Mouse (Mus musculus): ENCODE data around the gene Pard3. TPM values are rescaled to one million over a fixed set of nuclear protein-coding genes. Genes with fewer than 3 reads are reported as not detected.
"Not testable (repeated sequence)": the region's sequence is repeated elsewhere in the genome, so short reads cannot be mapped to it uniquely, and the experiment has no call there.

Gene Pard3
- polyA plus RNA-seq, 1 experiment from 2014 or later = 27.3 TPM

- Histone ChIP-seq H3K4me1 (ENCODE audit: control insufficient read depth, insufficient read depth, low read length) (peaks cover 9% of the 10 kb centered on the region; the same call in 1 of the 2 replicates), H3K27ac (replicated peaks; ENCODE audit: low read depth, low read length) (no peak overlapping the region), H3K36me3 (ENCODE audit: control insufficient read depth, insufficient read depth, low read length) (no peaks in the 10 kb centered on the region), H3K9me3 (ENCODE audit: control insufficient read depth, low read length) (no peaks in the 10 kb centered on the region), H3K4me3 (replicated peaks; ENCODE audit: low read depth, low read length) (no peak overlapping the region), H3K4me2 (ENCODE audit: low read length) (no peak overlapping the region), H3K27me3 (ENCODE audit: control insufficient read depth, insufficient read depth, low read length) (no peaks in the 10 kb centered on the region), H3K9ac (replicated peaks; ENCODE audit: low read length) (no peak overlapping the region)
- no peak for DNase-seq
- no peak for ATAC-seq (ENCODE audit: low FRiP score, low TSS enrichment)
- WGBS = 66% methylated on average over 3 of the region's 3 CpGs
These were observed 88.0 kb downstream of the Pard3 start for GRCm38 (mm10) chr8:127151706-127152105.

GRCm38 (mm10) chr8:127157087-127157486, 93.4 kb downstream of the Pard3 start:
- ATAC-seq (ENCODE audit: low FRiP score, low TSS enrichment) (no peak), DNase-seq (no peak)
- H3K27me3 ChIP-seq (ENCODE audit: control insufficient read depth, insufficient read depth, low read length) = no peaks in the 10 kb centered on the region
- no peaks in the 10 kb centered on the region for H3K36me3 ChIP-seq (ENCODE audit: control insufficient read depth, insufficient read depth, low read length)
- WGBS = 81% methylated on average over 8 of the region's 8 CpGs
- no peak overlapping the region for H3K4me3 ChIP-seq (replicated peaks; ENCODE audit: low read depth, low read length)
- H3K9ac ChIP-seq (replicated peaks; ENCODE audit: low read length) = no peak overlapping the region
- H3K9me3 ChIP-seq (ENCODE audit: control insufficient read depth, low read length) = no peaks in the 10 kb centered on the region
- H3K4me2 ChIP-seq (ENCODE audit: low read length) = no peak overlapping the region
- H3K27ac ChIP-seq (replicated peaks; ENCODE audit: low read depth, low read length) = no peak overlapping the region
- H3K4me1 ChIP-seq (ENCODE audit: control insufficient read depth, insufficient read depth, low read length) = no peaks in the 10 kb centered on the region

- ATAC-seq (ENCODE audit: low FRiP score, low TSS enrichment) (no peak), DNase-seq (no peak)
- H3K4me3 ChIP-seq (replicated peaks; ENCODE audit: low read depth, low read length) = no peak overlapping the region
- H3K27ac ChIP-seq (replicated peaks; ENCODE audit: low read depth, low read length) = no peak overlapping the region
- no peak overlapping the region for H3K9ac ChIP-seq (replicated peaks; ENCODE audit: low read length)
- H3K27me3 ChIP-seq (ENCODE audit: control insufficient read depth, insufficient read depth, low read length) = no peaks in the 10 kb centered on the region
- H3K4me2 ChIP-seq (ENCODE audit: low read length) = no peak overlapping the region
- H3K9me3 ChIP-seq (ENCODE audit: control insufficient read depth, low read length) = no peaks in the 10 kb centered on the region
- no peaks in the 10 kb centered on the region for H3K4me1 ChIP-seq (ENCODE audit: control insufficient read depth, insufficient read depth, low read length)
- no peaks in the 10 kb centered on the region for H3K36me3 ChIP-seq (ENCODE audit: control insufficient read depth, insufficient read depth, low read length)
- WGBS = 71% methylated on average over 3 of the region's 3 CpGs
These were observed 95.8 kb downstream of the Pard3 start for GRCm38 (mm10) chr8:127159421-127159966.

GRCm38 (mm10) chr8:127161854-127162253, 98.2 kb downstream of the Pard3 start:
- no peak for ATAC-seq (ENCODE audit: low FRiP score, low TSS enrichment)
- DNase-seq = no peak
- H3K27ac ChIP-seq (replicated peaks; ENCODE audit: low read depth, low read length) = no peak overlapping the region

GRCm38 (mm10) chr8:127162821-127163220, 99.1 kb downstream of the Pard3 start:
- Histone ChIP-seq H3K4me3 (replicated peaks; ENCODE audit: low read depth, low read length) (no peak overlapping the region), H3K27me3 (ENCODE audit: control insufficient read depth, insufficient read depth, low read length) (no peaks in the 10 kb centered on the region), H3K36me3 (ENCODE audit: control insufficient read depth, insufficient read depth, low read length) (no peaks in the 10 kb centered on the region), H3K4me2 (ENCODE audit: low read length) (no peak overlapping the region), H3K27ac (replicated peaks; ENCODE audit: low read depth, low read length) (no peak overlapping the region), H3K9me3 (ENCODE audit: control insufficient read depth, low read length) (no peaks in the 10 kb centered on the region), H3K4me1 (ENCODE audit: control insufficient read depth, insufficient read depth, low read length) (no peaks in the 10 kb centered on the region), H3K9ac (replicated peaks; ENCODE audit: low read length) (no peak overlapping the region)
- WGBS = 85% methylated on average over 1 of the region's 1 CpGs
- ATAC-seq (ENCODE audit: low FRiP score, low TSS enrichment) = no peak
- no peak for DNase-seq

More at GRCm38 (mm10) chr8:127161854-127162253, 98.2 kb downstream of the Pard3 start:
- Histone ChIP-seq H3K9me3 (ENCODE audit: control insufficient read depth, low read length) (no peaks in the 10 kb centered on the region), H3K4me1 (ENCODE audit: control insufficient read depth, insufficient read depth, low read length) (no peaks in the 10 kb centered on the region), H3K4me2 (ENCODE audit: low read length) (no peak overlapping the region), H3K4me3 (replicated peaks; ENCODE audit: low read depth, low read length) (no peak overlapping the region), H3K36me3 (ENCODE audit: control insufficient read depth, insufficient read depth, low read length) (no peaks in the 10 kb centered on the region), H3K27me3 (ENCODE audit: control insufficient read depth, insufficient read depth, low read length) (no peaks in the 10 kb centered on the region), H3K9ac (replicated peaks; ENCODE audit: low read length) (no peak overlapping the region)
- 90% methylated on average over 7 of the region's 7 CpGs for WGBS

GRCm38 (mm10) chr8:127164326-127165280, 100.9 kb downstream of the Pard3 start:
- Histone ChIP-seq H3K27ac (replicated peaks; ENCODE audit: low read depth, low read length) (no peak overlapping the region), H3K36me3 (ENCODE audit: control insufficient read depth, insufficient read depth, low read length) (no peaks in the 10 kb centered on the region), H3K4me1 (ENCODE audit: control insufficient read depth, insufficient read depth, low read length) (no peaks in the 10 kb centered on the region), H3K4me3 (replicated peaks; ENCODE audit: low read depth, low read length) (no peak overlapping the region), H3K27me3 (ENCODE audit: control insufficient read depth, insufficient read depth, low read length) (no peaks in the 10 kb centered on the region), H3K4me2 (ENCODE audit: low read length) (no peak overlapping the region), H3K9ac (replicated peaks; ENCODE audit: low read length) (no peak overlapping the region), H3K9me3 (ENCODE audit: control insufficient read depth, low read length) (no peaks in the 10 kb centered on the region)
- DNase-seq = no peak
- 94% methylated on average over 12 of the region's 12 CpGs for WGBS
- ATAC-seq (ENCODE audit: low FRiP score, low TSS enrichment) = no peak

- H3K36me3 ChIP-seq (ENCODE audit: control insufficient read depth, insufficient read depth, low read length) = no peaks in the 10 kb centered on the region
- no peak for ATAC-seq (ENCODE audit: low FRiP score, low TSS enrichment)
- H3K4me1 ChIP-seq (ENCODE audit: control insufficient read depth, insufficient read depth, low read length) = no peaks in the 10 kb centered on the region
- H3K27ac ChIP-seq (replicated peaks; ENCODE audit: low read depth, low read length) = no peak overlapping the region
- no peak overlapping the region for H3K4me2 ChIP-seq (ENCODE audit: low read length)
- no peak for DNase-seq
- no peaks in the 10 kb centered on the region for H3K27me3 ChIP-seq (ENCODE audit: control insufficient read depth, insufficient read depth, low read length)
- 93% methylated on average over 2 of the region's 2 CpGs for WGBS
- no peak overlapping the region for H3K9ac ChIP-seq (replicated peaks; ENCODE audit: low read length)
- H3K9me3 ChIP-seq (ENCODE audit: control insufficient read depth, low read length) = no peaks in the 10 kb centered on the region
- H3K4me3 ChIP-seq (replicated peaks; ENCODE audit: low read depth, low read length) = no peak overlapping the region
These were observed 104.8 kb downstream of the Pard3 start for GRCm38 (mm10) chr8:127168496-127168895.

- no peaks in the 10 kb centered on the region for H3K9me3 ChIP-seq (ENCODE audit: control insufficient read depth, low read length)
- WGBS = 93% methylated on average over 5 of the region's 5 CpGs
- ATAC-seq (ENCODE audit: low FRiP score, low TSS enrichment) (no peak), DNase-seq (no peak)
- H3K9ac ChIP-seq (replicated peaks; ENCODE audit: low read length) = no peak overlapping the region
- H3K36me3 ChIP-seq (ENCODE audit: control insufficient read depth, insufficient read depth, low read length) = no peaks in the 10 kb centered on the region
- no peaks in the 10 kb centered on the region for H3K4me1 ChIP-seq (ENCODE audit: control insufficient read depth, insufficient read depth, low read length)
- H3K4me2 ChIP-seq (ENCODE audit: low read length) = no peak overlapping the region
- H3K27me3 ChIP-seq (ENCODE audit: control insufficient read depth, insufficient read depth, low read length) = no peaks in the 10 kb centered on the region
- H3K27ac ChIP-seq (replicated peaks; ENCODE audit: low read depth, low read length) = no peak overlapping the region
- H3K4me3 ChIP-seq (replicated peaks; ENCODE audit: low read depth, low read length) = no peak overlapping the region
These were observed 105.7 kb downstream of the Pard3 start for GRCm38 (mm10) chr8:127169361-127169760.

- not testable (repeated sequence) for H3K9ac ChIP-seq (replicated peaks; ENCODE audit: low read length); H3K4me2 ChIP-seq (ENCODE audit: low read length); H3K36me3 ChIP-seq (ENCODE audit: control insufficient read depth, insufficient read depth, low read length); H3K4me3 ChIP-seq (replicated peaks; ENCODE audit: low read depth, low read length); H3K27ac ChIP-seq (replicated peaks; ENCODE audit: low read depth, low read length); H3K4me1 ChIP-seq (ENCODE audit: control insufficient read depth, insufficient read depth, low read length); ATAC-seq (ENCODE audit: low FRiP score, low TSS enrichment); H3K27me3 ChIP-seq (ENCODE audit: control insufficient read depth, insufficient read depth, low read length); DNase-seq; H3K9me3 ChIP-seq (ENCODE audit: control insufficient read depth, low read length)
- WGBS = 85% methylated on average over 2 of the region's 2 CpGs
These were observed 106.7 kb downstream of the Pard3 start for GRCm38 (mm10) chr8:127170372-127170771.

All from midbrain, embryonic 14.5 days (tissue).